Mouse (Mus musculus): Measurements from ENCODE around the gene Ago3.

The Ago3 gene

GRCm38 (mm10) chr4:126429347-126430079, at the start of gene Ago3:
TSS of gene Ago3 (minus strand) at chr4:126429556.
- DNase-seq (ENCODE audit: extremely low spot score) = peak; percentile 93

DNA sequence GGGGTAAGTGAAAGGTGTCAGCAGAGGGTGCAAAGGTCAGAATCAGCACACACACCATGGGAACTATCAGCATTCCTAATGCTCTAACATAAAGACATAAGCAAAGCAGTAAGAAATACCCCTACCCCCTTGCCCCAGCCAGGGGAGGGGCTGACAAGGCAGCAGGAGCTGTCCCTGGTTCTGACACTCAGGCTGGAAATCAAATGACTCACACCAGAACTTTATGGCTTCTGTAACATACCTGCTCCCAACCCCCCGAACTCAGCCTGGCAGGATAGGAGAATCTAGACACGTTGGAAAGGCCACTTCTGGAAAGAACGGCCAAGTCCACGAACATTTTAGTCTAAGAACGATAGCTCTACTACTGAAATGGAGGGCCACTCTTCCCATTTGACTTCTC, 43.7 kb upstream of the Ago3 start:
- no peak for DNase-seq (ENCODE audit: extremely low spot score)

DNA sequence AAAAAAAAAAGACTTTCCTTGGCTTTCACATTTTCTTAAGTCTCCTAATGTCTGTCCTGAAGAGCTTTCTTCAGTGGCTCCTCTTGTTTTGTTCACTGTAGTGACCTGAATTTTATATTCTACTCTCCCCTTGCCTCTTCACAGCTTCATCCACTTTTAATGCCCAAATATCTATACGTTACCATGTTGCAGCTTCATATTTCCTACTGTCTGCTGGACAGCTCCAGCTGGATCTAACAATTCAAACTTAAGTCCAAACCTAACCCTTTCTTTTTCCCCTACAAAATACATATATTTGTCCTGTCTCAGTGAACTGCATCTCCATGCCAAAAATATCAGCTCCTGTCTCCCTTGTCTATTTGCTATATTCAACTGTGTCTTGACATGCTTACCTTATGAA, 40.0 kb upstream of the Ago3 start:
- DNase-seq (ENCODE audit: extremely low spot score) = no peak

DNA sequence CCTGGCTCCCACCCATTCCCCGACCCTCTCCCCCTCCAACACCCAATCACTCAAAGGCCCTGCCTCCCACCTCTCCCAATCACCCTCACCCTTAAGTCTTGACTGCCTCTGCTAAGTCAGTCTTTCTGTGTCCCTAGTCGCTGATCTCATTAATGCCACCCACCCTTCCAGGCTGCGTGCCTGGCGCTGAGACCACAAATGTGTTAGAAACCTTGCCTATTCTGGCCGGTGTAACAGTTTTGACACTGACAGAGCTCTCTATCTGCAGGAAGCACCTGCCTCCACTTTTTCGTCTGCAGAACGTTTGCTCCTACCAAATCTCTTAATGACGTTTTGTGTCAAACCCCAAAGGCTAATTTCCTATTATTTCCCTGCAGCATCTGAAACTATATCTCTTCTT, 39.6 kb upstream of the Ago3 start:
- DNase-seq (ENCODE audit: extremely low spot score) = no peak

- peak; percentile 96 for DNase-seq (ENCODE audit: extremely low spot score)
Observed at GRCm38 (mm10) chr4:126468285-126468901, 39.0 kb upstream of the Ago3 start, which contains the start of gene Ago1. TSS of gene Ago1 (minus strand) at chr4:126468583.

GRCm38 (mm10) chr4:126467721-126468284, 38.4 kb upstream of the Ago3 start:
- DNase-seq (ENCODE audit: extremely low spot score) = peak; percentile 92

DNA sequence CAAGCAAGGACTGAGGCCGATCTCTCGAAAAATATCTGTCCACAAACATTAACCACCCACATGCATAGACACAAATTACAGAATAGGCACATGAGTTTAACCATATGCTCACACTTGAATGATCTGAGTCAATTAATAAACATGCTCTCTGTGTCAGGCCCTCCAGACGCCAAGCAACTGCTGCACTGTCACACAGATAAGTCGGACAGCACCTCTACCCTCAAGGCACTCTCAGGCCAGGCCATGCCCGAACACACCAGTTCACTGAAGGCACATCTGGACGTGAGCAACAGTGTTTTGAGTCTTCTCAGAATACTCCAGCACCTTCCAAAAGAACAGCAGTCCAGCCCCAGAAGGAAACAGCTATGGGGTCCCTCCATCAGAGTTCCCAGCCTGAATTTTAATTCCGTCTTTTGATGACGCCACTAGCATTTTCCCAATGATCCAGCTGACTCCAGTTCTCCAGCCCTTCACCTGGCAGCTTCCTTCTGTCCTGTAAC, 36.9 kb upstream of the Ago3 start:
- DNase-seq (ENCODE audit: extremely low spot score) = peak; percentile 10

GRCm38 (mm10) chr4:126465843-126466242, 36.5 kb upstream of the Ago3 start:
- peak; percentile 88 for DNase-seq (ENCODE audit: extremely low spot score)

- DNase-seq (ENCODE audit: extremely low spot score) = peak; percentile 36
Observed at GRCm38 (mm10) chr4:126464892-126465235, 35.5 kb upstream of the Ago3 start.

GRCm38 (mm10) chr4:126464189-126464891, 35.0 kb upstream of the Ago3 start:
- DNase-seq (ENCODE audit: extremely low spot score) = peak; percentile 4

GRCm38 (mm10) chr4:126455441-126455840, 26.1 kb upstream of the Ago3 start:
- no peak for DNase-seq (ENCODE audit: extremely low spot score)

DNA sequence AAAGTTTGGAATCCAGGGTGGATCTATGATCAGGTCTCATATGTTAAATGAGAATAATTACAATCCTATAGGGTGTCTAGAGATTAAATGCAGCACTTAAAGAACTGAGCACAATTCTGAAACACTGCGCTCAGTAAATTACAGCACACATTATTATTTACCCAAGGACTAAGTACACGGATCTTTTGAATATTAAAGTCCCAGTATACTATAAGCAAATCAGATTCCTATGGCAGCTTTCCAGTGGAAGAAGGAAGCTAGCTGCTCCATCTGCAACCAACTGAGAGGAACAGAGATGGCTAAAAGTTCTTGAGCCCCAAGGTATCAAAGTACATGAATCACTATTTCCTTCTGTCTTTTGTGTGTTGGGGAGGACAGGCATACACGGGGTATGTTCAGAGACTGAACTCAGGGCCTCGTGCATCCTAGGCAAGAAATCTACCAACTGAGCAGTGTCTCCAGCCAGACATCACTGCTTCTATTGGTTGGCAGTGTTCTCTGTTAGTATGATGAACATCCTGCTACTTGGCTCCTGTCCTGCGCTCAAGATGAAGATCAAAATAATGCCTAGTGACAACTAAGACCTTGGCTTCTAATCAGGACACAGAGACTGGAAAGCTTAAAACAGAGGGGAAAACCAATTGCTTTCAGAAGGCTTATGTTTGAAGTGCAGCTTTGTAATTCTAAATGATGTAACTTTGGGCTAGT, 25.3 kb upstream of the Ago3 start:
- no peak for DNase-seq (ENCODE audit: extremely low spot score)

- DNase-seq (ENCODE audit: extremely low spot score) = no peak
Observed at GRCm38 (mm10) chr4:126450268-126450667, 20.9 kb upstream of the Ago3 start.

- DNase-seq (ENCODE audit: extremely low spot score) = no peak
Observed at GRCm38 (mm10) chr4:126447126-126447525, 17.8 kb upstream of the Ago3 start.

GRCm38 (mm10) chr4:126444528-126444927, 15.2 kb upstream of the Ago3 start:
- DNase-seq (ENCODE audit: extremely low spot score) = no peak

DNA sequence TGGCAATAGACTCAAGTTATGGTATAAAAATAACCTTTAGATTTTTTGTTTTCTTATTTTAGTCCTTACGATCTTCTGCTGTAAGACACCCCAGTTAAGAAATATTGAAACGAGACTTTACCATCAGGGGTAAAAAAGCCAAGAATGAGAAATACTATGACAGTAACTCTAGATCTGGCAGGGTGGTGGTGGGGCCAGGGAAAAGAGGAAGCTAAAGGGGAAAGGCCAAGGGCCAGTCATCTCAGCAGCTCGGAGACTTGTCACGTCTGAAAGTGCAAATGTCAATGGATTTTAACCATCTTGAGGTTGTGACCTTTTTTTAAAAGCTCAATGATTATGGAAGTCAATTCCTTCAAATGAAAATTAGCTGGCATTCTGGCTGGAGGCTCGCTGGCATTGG, 8.9 kb upstream of the Ago3 start:
- no peak for DNase-seq (ENCODE audit: extremely low spot score)

GRCm38 (mm10) chr4:126436268-126436667, 6.9 kb upstream of the Ago3 start:
- DNase-seq (ENCODE audit: extremely low spot score) = no peak

- no peak for DNase-seq (ENCODE audit: extremely low spot score)
Observed at GRCm38 (mm10) chr4:126434094-126434493, 4.7 kb upstream of the Ago3 start.

DNA sequence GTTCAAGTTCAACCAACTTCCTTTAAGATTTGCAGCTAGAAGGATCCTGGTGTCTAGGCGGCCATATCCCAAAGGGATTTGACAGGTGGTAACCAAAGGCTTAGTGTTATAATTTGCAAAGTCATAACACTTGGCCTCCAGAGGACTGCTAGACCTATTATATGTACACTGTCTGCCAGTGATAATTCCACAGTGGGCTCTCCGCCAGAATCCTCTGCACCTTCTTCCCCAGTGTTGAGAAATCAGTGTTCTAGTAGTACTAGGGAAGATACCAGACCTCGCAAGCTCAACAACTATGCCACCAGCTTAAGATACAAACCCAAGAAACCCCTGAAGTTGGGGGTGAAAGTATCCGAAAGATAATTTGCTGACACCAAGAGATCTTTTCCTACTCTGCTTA, 3.8 kb upstream of the Ago3 start:
- DNase-seq (ENCODE audit: extremely low spot score) = no peak

DNA sequence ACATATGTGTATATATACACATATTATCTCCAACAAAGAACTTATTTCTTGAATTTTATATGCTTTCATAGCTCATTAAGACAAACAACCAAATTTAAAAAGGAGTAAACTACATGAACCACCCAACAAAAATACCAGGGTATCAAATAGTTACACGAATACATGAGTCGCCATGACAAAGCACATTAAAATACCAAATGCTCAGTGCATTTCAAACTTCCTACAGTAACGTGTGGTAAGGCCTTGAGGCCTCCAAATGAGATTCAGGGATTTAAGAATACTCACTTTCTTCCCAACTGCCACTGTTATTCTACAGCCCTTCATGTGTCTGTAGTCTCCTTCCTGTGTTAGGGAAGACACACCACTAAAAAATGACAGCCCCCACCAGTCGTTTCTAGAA, 2.4 kb upstream of the Ago3 start:
- no peak for DNase-seq (ENCODE audit: extremely low spot score)

- DNase-seq (ENCODE audit: extremely low spot score) = peak; percentile 1
Observed at GRCm38 (mm10) chr4:126428682-126429346, 542 bp downstream of the Ago3 start.

Data from embryo, embryonic 9.5 days (tissue).